Mouse (Mus musculus) testis, adult 2 months (tissue): ENCODE measurements at regions not wholly inside any gene's neighbourhood (a gene's known extent, or its start where the extent isn't known, plus 50 kb on each side); places are given as distances from the start of the nearest gene placed in this dataset.
A peak's percentile ranks its signal among the peaks of the same experiment; 100 is the strongest.

Experiments
- H3K27ac ChIP-seq: fragments of 200-500 bp; 2 replicates; pipeline ENCODE4 v1.5.1; 2012; ENCODE audit warnings: low read depth, low read length; ENCODE audit not compliant: control insufficient read depth, insufficient read depth
- H3K27me3 ChIP-seq: fragments of 200-500 bp; 2 replicates; pipeline ENCODE4 v1.6.1; 2012; ENCODE audit warnings: mild to moderate bottlenecking, low read length, moderate library complexity; ENCODE audit not compliant: control insufficient read depth, insufficient read depth
- H3K36me3 ChIP-seq: fragments of 200-500 bp; 2 replicates; pipeline ENCODE4 v1.6.1; 2012; ENCODE audit warnings: mild to moderate bottlenecking, low read length; ENCODE audit not compliant: control insufficient read depth, insufficient read depth
- H3K4me1 ChIP-seq: fragments of 200-500 bp; 2 replicates; pipeline ENCODE4 v1.6.1; 2012; ENCODE audit warnings: low read length; ENCODE audit not compliant: control insufficient read depth, insufficient read depth
- H3K4me3 ChIP-seq: fragments of 200-500 bp; 2 replicates; pipeline ENCODE4 v1.5.1; 2012; ENCODE audit warnings: low read depth, mild to moderate bottlenecking, low read length, moderate library complexity, mixed read lengths; ENCODE audit not compliant: control insufficient read depth
- CTCF ChIP-seq: fragments of 200-500 bp; IDR thresholded peaks from 2 replicates; pipeline ENCODE4 v1.5.1; 2012; ENCODE audit warnings: low read depth, mild to moderate bottlenecking, inconsistent platforms, low read length, moderate library complexity; ENCODE audit not compliant: control insufficient read depth, insufficient read depth, insufficient replicate concordance
- POLR2A ChIP-seq: fragments of 200-500 bp; IDR thresholded peaks from 2 replicates; pipeline ENCODE4 v1.6.1; 2012; ENCODE audit warnings: low read depth, mild to moderate bottlenecking, inconsistent platforms, low read length, moderate library complexity; ENCODE audit not compliant: control insufficient read depth

GRCm38 (mm10) chr3:149757910-149758592, 767.7 kb upstream of the Adgrl2 start:
- H3K4me3 ChIP-seq = no peak overlapping the region
- no peak overlapping the region for H3K27ac ChIP-seq
- H3K4me1 ChIP-seq = no peaks in the 10 kb centered on the region
- no peaks in the 10 kb centered on the region for H3K27me3 ChIP-seq
- no peaks in the 10 kb centered on the region for H3K36me3 ChIP-seq
- no peak for TF ChIP-seq CTCF
- no peak for TF ChIP-seq POLR2A

- TF ChIP-seq POLR2A = no peak
- no peak for TF ChIP-seq CTCF
- Histone ChIP-seq H3K4me1 (no peaks in the 10 kb centered on the region), H3K36me3 (no peaks in the 10 kb centered on the region), H3K27ac (no peak overlapping the region), H3K27me3 (no peaks in the 10 kb centered on the region), H3K4me3 (no peak overlapping the region)
These were observed 745.7 kb upstream of the Adgrl2 start for GRCm38 (mm10) chr3:149736069-149736468.

GRCm38 (mm10) chr3:149726212-149726611, 735.9 kb upstream of the Adgrl2 start:
- no peak for TF ChIP-seq CTCF
- Histone ChIP-seq H3K27ac (no peak overlapping the region), H3K4me3 (no peak overlapping the region)

GRCm38 (mm10) chr3:149724879-149725278, 734.5 kb upstream of the Adgrl2 start:
- no peak overlapping the region for H3K27ac ChIP-seq
- H3K36me3 ChIP-seq = no peaks in the 10 kb centered on the region
- H3K4me3 ChIP-seq = no peak overlapping the region
- no peaks in the 10 kb centered on the region for H3K27me3 ChIP-seq
- TF ChIP-seq POLR2A (no peak), CTCF (no peak)
- H3K4me1 ChIP-seq = no peaks in the 10 kb centered on the region

More at GRCm38 (mm10) chr3:149726212-149726611, 735.9 kb upstream of the Adgrl2 start:
- Histone ChIP-seq H3K27me3 (no peaks in the 10 kb centered on the region), H3K36me3 (no peaks in the 10 kb centered on the region), H3K4me1 (no peaks in the 10 kb centered on the region)

- TF ChIP-seq POLR2A (no peak), CTCF (no peak)
- Histone ChIP-seq H3K27me3 (no peaks in the 10 kb centered on the region), H3K4me1 (no peaks in the 10 kb centered on the region), H3K4me3 (no peak overlapping the region), H3K27ac (no peak overlapping the region), H3K36me3 (no peaks in the 10 kb centered on the region)
These were observed 731.5 kb upstream of the Adgrl2 start for GRCm38 (mm10) chr3:149721832-149722231.

GRCm38 (mm10) chr3:149720306-149720705, 730.0 kb upstream of the Adgrl2 start:
- no peaks in the 10 kb centered on the region for H3K36me3 ChIP-seq
- H3K27ac ChIP-seq = no peak overlapping the region
- TF ChIP-seq CTCF = no peak
- H3K4me1 ChIP-seq = no peaks in the 10 kb centered on the region
- no peaks in the 10 kb centered on the region for H3K27me3 ChIP-seq
- no peak overlapping the region for H3K4me3 ChIP-seq

- Histone ChIP-seq H3K27me3 (no peaks in the 10 kb centered on the region), H3K4me3 (no peak overlapping the region), H3K27ac (no peak overlapping the region), H3K4me1 (no peaks in the 10 kb centered on the region), H3K36me3 (no peaks in the 10 kb centered on the region)
- no peak for TF ChIP-seq POLR2A
These were observed 715.4 kb upstream of the Adgrl2 start for GRCm38 (mm10) chr3:149705724-149706123.

GRCm38 (mm10) chr3:149705322-149705721, 715.0 kb upstream of the Adgrl2 start:
- no peaks in the 10 kb centered on the region for H3K27me3 ChIP-seq

More at GRCm38 (mm10) chr3:149705322-149705721, 715.0 kb upstream of the Adgrl2 start:
- peak overlapping the region; percentile 17; the same call in 1 of the 2 replicates for H3K4me3 ChIP-seq
- no peaks in the 10 kb centered on the region for H3K36me3 ChIP-seq
- H3K27ac ChIP-seq = no peak overlapping the region
- no peaks in the 10 kb centered on the region for H3K4me1 ChIP-seq
- TF ChIP-seq CTCF (no peak), POLR2A (no peak)
